15 mouse cellular contexts compared by ENCODE assay signal in genomic region chr10:70864650-70865049, GRCm38 (mm10).
"Had no signal": no experiment of that assay in that cellular context is flagged by ENCODE, and none has a peak within 500 bp of the region (broad histone marks: within the 10 kb centered on the region; RNA-seq: fewer than 3 reads in every experiment).

No protein-coding gene starts in this region.

- H3K27ac ChIP-seq: layer of hippocampus, adult 2 months; liver, embryonic 14.5 days; macrophage; midbrain, embryonic 13.5 days had no signal

- DNase-seq: kidney, adult 18-20 months; kidney, adult 9 months; kidney, postnatal 25 days; layer of hippocampus, adult 9-11 months; liver, postnatal 0 days; lung, embryonic 14.5 days; thymus, adult 18-20 months; thymus, postnatal 25 days had no signal

- ATAC-seq: intestine, embryonic 16.5 days; liver, postnatal 0 days; lung, postnatal 0 days; midbrain, embryonic 13.5 days had no signal

- H3K4me2 ChIP-seq: liver, embryonic 11.5 days; lung, embryonic 14.5 days; midbrain, embryonic 13.5 days had no signal

- H3K27me3 ChIP-seq: midbrain, embryonic 13.5 days had no signal

- H3K9me3 ChIP-seq: midbrain, embryonic 13.5 days had no signal

- H3K9ac ChIP-seq: liver, embryonic 14.5 days; liver, postnatal 0 days; lung, embryonic 14.5 days; midbrain, embryonic 13.5 days had no signal

- H3K4me3 ChIP-seq: layer of hippocampus, adult 2 months; midbrain, embryonic 13.5 days had no signal

- H3K36me3 ChIP-seq: midbrain, embryonic 13.5 days had no signal
